Mouse (Mus musculus) mature B cell (primary cell): ENCODE measurements around the gene Rcor1.

ENCODE experiments used
- in situ Hi-C: fragments of 300-500 bp; cut with MboI; formaldehyde crosslinking; loops from 2 replicates; pipeline ENCODE4 v1.14.3; 2019

Rcor1 gene

DNA sequence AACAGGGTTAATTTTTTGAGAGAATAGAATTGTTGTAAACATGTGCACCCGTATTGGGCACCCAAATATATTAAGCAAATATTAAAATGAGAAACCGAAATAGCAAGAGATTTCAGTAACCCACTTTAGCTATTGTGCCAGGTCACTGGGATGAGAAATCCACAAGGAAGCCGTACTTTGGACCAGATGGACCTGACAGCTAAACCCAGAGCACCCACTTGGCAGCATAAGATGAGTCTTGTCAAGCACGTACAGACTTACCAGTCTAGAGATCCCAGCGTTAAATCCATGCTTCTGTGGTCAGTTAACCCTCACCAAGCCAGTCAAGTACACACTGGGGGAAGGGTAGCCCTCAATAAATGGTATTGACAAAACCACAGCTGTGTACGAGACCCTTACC is 86.5 kb downstream of the Rcor1 start:
- in situ Hi-C loops: no loop called here

DNA sequence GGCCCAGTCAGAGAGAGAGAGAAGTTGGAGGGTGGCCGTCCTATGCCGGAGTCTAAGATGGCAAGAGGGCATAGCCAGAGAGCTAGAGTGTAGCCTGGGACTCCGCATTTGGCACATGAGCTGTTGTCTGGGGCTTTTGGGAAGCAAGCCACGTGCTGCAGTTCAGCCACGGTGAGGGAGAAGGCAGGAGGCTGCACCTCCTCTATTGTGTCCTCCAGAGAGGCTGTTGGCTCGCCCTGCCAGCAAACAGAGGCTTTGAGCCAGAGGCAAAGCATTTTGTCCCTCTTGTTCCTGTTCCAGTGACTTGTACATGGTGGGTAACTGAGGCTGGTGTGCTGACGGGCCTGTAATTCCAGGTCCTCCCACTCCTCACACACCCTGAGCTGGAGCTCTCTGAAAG is 95.0 kb downstream of the Rcor1 start:
- in situ Hi-C loops: no loop called here

DNA sequence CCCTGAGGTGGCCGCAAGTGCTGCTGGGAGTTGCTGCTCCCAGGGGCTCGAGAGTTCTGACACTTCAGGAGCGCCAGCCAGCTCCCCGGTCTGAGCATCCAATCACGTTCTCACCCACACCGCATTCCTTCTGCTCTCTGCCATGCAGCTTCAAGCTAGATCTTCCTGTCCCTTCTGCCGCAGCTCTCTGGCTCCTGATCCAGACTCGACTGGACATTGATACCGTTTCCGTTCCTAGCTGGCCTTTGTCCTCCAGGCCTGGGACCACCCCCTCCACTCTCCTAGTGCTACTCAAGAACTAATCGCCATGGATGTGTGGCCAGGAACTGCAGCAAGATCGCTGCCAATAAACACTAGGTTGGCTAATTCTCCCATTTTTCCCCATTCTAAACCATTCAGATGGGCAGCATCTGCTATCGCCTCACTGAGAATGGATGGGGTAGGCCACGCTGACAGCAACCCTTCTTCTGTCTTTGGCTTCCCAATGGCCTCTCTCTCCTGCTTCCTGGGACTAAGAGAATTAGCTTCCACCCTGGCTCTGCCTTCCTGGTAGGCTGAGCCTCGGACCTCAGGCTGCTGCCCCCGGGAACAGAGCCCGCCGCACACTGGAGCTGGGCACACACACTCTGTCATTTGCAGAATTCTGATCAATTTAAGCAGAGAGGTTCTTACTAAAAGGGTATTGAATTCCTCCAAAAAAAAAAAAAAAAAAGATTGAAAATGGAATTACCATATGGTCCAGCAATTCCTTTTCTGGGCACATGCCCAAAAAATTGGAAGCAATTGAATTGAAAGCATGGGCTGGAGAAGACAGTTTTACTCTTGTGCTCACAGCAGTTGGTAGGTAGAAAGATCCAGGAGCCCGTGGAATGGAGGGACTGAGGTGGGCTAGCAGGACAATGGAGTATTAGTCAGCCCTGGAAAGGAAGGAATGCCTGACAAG is 95.9 kb downstream of the Rcor1 start:
- in situ Hi-C loops: no loop called here

DNA sequence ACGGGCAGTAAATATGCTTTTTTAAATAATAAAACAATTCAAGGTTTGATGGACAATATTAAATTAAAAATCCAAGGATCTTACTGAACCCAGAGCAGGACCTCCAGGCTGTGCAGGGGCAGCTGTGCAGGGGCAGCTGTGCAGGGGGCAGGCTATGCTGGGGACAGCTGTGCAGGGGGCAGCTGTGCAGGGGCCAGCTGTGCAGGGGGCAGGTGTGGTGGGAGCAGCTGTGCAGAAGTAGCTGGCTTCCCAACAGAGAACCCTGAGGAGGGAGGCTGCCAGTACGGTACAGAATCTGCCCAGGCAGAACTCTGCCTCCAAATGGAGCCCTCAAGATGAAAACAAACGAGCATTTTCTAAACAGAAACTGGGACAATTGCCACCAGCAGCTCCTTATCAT is 96.8 kb downstream of the Rcor1 start:
- in situ Hi-C loops: no loop called here

DNA sequence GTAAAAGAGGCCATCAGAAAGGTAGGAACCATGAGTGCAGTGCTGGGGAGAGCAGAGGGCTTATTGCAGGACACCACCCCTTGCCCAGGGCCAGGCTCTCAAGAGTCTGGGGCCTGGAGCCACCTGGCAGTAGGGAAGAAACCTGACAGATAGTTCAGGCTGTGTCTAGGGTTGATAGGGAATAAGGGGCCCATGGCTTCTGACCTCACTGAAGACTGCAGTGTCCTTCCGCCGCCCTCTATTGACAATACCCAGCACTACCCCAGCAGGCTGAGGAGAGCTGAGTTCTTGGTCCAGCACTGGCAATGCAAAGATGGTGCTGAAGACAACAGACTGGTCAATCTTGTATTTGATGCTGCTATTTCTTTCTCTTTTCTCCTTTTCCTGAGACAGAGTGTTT is 97.9 kb downstream of the Rcor1 start:
- in situ Hi-C loops: no loop called here

DNA sequence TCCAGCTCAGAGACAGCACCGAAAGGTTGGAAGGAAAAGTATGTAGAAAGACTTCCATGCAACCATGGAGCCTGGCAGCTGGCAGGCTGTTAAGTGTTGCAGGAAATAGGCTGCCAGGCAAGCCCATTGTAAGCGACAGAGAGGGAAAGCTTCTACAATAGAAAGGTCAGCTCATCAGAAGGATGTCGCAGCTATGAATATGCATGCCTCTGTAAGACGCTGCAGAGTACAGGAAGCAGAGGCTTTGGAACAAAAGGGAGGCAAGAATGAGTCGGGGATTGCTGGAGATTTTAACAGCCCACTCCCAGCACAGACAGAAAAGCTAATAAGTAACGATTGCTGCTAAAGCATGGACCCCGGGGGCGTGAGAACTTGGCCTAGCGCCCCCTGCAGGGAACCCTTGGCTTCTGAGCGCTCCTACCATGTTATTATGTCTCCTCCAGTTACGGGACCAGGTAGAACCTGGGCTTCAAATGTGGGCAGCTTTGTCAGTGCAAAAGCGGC is 103.9 kb downstream of the Rcor1 start:
- in situ Hi-C loops: no loop called here

DNA sequence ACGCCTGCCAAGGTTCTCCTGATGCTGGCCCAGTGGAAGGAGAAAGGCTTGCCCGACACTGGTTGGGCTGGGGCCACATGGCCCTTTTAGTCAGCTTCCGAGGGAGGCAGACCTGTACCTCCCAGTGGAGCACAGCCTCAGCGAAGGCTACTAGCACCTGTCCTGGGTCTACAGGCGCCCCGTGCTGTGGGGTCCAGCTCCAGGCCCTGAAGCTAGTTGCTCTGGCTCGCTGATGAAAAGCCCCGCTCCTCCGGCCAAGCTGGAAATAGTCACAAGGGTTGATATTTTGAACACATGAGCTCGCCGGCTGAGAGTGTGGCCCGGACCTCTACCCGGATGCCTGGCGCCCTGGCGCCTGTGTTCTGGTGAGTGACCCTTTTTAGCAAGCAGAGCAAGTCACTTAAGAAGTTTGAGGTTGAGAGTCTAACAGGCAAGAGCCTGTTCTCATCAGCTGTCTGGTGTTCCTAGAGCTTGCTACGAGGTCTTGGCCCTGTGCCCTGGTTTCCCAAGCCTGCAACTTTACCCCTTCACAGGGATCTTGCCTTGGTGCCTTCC is 104.4 kb downstream of the Rcor1 start:
- in situ Hi-C loops: no loop called here

DNA sequence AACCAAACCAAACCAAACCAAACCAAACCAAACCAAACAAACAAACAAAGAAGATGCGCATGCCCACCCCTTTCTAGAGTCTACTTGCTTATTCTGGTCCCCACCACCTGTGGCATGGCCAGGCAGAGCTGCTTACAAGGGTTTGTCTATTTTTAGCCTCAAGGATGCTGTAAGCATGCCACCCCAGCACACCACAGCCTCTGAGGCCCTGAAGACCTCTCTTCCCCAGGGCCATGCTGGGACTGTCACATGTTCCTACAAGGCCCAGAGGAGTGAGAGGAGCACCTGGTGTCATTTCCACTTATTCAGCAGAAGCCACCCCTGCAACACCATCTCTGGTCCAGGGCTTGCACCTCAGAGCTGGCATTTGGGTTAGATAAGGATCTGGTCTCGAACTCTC is 105.4 kb downstream of the Rcor1 start:
- in situ Hi-C loops: no loop called here

DNA sequence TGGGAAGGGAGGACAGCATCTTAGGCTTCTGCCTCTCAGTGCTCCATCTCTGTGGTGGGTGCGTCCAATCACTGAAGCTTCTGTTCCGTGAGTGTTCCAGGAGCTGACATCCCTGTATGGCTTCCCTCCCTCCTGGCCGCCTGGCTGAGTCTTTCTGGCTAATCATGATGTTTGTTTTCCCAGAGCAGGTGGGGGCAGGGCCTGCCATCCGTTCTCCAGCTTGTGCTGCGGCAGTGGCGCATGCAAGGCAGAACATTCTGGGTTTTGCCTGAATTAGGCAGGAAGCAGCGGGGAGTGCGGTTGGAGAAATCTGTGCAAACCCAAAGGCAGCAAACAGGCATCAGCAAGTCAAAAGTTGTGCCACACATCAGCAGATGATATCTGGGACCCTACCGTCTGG is 106.1 kb downstream of the Rcor1 start:
- in situ Hi-C loops: no loop called here

DNA sequence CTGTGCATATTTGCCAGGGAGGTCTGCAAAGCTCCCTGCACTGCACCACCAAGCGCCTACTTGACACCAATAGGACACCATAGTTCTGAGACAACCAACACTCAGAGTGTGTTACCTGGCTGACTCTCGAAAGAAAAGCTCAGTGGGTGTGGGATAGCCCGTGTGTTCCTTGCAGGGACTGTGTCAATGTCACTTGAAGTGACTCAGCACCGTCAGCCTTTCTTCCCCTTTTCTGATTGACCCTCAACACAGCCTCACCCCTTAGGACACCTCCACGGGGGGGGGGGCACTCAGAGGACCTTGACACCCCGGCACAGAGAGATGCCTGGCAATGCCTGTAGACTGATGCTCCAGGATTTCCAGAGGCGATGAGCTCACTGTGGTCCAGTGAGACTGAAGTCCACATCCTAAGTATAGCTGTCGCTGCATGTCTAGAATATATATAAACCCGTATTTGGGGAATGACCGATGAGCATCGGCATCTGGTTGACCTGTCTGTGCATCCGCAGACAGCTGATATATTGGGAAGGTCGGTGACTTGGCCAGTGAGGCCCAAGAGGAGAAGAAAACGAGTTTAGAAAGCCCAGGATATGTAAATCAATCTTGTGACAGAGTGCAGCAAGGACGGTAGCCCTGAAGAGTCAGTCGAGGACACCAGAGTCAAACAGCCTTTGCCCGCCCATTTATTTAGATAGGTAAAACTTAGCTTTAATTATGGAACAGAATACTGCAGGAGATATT is 110.5 kb downstream of the Rcor1 start:
- in situ Hi-C loops: no loop called here

DNA sequence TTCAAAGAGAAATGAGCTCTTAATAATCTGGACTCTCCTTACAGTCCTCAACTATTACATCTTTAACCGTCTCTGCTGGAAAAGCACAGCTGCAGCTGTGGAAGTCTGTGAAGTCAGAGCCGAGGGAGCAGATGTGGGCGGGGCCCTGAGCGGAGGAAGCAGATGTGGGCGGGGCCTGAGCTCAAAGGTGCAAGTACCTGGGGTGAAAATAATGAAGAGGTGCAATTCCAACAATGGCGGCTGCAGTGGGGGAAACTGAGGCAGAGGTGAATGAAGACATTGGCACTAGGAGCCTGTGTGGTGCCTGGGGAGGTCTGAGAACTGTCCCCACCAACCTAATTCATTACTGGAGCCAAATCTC is 111.1 kb downstream of the Rcor1 start:
- in situ Hi-C loops: no loop called here

DNA sequence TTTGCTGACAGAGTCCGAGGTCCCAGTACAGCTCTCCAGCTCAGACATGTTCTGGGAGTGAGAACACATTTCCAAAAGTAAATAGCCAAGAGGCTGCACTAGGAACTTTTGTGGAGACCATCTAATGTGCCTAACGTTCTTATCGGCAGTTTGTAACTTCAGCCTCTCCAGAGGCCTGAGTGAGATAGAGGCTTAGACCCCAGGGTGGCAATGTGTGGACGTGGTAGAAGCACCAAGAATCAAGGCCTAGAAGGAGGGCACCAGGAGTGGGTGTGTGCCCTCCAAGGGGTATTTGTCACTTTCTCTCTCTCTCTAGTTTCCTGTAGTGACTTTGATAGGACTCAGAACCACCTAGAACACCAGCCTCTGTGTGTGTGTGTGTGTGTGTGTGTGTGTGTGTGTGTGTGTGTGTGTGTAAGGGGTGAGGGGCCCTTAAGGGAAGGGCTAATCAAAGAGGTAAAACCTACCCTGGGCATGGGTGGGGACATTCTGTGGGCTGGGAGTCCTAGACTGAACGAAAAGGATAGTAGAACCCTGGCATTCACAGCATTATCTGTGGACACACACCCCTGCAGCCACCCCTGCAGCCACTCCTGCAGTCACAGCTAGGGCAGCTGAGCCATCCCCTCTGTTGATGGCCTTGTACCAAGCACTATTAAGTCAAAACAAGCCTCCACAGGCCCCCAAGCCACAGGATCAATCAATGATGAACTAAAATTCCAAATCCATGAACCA is 112.4 kb downstream of the Rcor1 start:
- in situ Hi-C loops: no loop called here

DNA sequence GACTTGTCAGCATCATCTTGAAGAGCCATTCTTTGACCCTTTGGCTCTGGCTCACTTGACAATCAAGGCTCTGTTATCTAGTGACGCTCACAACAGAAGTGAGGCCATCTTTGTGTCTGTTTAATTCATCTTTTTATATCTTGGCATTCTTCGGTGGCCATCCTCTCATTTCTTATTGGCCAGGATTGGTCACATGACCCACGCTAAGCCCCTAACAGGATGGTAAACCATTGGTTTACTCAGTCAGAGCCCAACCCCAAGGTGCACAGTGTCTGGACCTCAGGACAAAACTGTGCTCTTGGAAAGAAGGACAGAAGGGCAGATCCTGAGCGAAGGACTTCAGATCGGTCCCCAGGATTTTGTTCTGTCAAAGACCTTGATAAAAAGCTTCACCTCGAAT is 113.4 kb downstream of the Rcor1 start:
- in situ Hi-C loops: no loop called here

DNA sequence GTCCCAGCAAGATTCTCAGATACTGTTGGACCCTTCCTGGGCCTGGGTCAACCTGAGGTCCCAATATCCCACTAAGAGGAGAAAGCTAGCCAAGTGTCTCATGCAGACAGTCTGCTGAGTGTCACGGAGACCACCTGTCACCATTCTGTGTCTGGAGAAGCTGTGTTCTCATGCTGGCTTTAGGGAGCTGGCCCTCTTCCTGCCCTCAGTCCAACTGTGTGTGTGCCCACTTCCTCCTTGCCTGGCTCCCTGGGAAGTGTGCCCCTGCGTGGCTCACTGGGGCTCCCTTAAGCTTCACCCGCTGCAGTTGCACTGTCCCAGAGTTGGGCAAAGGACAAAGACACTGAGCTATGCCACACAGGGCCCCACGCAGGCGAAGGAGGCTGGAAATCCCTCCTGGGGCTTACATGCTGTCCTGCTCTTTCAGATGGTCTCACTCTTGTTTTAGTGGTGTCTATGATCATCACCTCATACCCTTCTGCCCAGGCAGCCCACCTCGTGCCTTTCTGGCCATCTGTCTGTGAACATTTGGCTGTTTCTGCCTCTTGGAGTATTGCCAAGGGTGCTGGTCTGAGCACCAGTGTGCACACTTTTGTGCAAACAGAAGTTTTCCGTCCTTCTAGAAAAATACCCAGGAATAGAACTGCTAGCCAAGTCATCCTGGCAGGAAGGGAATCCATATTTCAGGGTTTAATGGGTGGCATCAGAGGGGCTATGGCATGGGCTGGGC is 114.0 kb downstream of the Rcor1 start:
- in situ Hi-C loops: no loop called here

DNA sequence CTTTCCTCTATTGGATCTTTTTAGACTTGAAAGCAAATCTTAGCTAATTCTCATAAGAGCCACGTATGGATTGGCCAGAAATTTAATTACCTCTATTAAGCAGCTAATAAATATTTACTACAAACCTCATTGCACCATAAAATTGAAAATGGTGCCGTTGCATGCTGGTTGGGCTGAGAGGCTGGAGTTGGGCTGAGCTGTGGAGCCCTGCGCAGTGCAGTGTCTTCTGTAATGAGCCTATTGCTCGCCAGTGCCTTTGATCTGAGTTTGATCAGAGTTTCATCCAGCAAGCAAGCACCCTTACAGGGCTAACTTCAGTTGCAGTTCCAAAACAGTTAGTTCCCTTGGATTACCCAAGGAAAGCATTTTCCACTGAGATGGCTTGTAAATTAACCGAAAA is 114.8 kb downstream of the Rcor1 start:
- in situ Hi-C loops: no loop called here

DNA sequence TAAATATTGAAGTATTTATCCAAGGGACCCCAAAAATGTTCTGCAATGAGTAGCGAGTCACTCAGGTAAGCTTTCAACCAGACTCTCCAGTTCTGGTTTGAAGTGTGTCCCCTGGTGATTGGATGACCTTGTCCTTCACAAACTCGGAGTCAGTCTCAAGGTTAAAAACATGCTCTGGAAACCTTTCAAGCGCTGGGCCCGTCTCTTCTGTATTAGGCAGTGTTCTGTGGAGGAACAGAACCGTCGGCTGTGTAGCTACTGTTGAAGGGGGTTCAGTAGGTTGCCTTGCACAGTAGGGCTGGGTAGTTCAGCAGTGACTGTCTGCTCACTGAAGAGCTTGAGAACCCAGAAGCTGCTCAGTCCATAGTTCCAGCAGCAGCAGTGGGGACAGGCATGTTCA is 115.5 kb downstream of the Rcor1 start:
- in situ Hi-C loops: no loop called here

DNA sequence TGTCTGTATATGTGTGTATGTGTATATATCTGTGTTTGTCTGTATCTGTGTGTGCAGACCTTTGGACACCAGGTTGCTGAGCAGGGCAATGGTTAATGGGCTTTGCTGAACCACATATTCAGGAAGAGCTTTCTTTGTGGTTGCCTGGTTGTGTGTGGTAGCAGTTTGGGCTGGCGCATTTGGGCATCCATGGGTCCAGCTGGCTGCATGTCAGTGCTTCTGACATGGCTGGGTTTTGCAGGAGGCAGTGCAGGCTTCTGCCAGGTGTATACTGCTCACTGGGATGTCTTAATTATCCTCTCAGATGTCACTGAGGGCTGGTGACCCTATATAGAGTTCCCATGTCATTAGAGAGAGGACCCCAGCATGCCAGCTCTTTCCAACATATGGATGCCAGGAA is 116.6 kb downstream of the Rcor1 start:
- in situ Hi-C loops: no loop called here

DNA sequence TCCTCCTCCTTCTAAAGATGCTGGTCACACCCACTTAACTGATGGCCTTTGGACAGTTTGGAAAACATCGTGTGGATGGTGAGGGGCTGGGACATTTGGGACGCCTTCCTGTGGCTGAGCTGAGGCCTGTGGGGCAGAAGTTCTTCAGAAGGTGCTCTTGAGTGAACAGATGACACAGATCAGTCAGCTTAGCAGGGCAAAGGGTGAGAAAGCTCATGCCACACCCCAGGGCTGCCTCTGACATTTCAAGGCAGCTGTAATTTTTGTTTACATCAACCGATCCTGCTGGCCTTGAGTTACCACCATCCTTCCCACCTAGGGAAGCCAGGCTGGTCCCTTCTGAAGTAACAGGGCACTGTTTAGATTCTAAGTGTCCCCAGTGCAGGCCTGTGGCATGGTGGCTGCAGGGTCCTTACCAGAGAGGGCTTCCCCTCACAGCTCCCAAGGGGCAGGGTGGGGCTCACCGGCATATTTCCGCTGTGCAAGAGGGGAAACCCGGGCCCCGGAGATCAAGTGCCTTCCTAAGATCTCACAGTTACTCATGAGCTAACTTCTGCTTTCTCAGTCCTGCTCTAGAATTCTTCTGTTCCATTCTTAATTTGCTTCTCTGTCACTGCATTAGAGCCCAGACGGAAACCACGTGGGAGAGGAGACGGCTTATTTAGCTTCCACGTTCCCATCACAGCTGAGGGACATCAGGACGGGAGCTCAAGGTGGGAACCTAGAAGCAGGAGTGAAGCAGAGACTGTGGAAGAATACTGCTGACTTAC is 120.7 kb downstream of the Rcor1 start:
- in situ Hi-C loops: no loop called here

DNA sequence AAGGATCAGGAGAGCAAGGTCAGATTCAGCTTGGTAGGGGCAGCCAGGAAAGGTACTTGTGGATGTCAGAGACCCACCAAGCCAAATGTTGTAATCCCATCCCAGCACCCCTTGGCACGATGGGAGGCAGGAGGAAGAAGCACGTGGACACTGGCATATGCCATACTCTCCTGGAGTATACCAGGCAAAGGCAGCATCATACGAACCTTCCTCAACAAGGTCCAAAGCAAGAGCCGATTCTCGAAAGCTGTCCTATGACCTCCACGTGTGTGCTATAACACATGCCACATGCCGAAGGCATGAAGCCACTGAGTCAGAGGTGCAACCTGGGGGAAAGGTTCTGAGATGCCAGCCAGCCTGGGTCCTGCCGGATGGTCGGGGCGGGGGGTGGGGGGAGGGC is 121.7 kb downstream of the Rcor1 start:
- in situ Hi-C loops: no loop called here

DNA sequence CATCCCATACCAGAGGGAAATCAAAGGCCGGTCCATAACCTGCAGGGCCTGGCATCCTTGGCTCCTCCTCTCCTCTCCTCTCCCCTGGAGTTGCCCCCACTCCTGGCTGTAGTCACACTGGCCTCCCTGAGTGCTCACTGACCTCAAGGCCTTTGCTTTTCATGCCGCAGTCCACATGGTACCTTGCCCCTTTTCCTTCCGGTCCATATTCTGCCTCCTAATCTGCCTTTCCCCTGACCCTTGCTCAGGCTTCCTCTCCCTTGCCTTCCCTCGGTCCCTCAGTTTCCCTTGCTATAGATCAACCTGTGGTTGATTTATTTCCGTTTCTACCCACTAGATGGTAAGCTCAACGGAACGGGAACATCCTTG is 122.8 kb downstream of the Rcor1 start:
- in situ Hi-C loops: no loop called here
